Mouse (Mus musculus) layer of hippocampus, postnatal 10 days (tissue): Measurements from ENCODE around the gene Dhrs11. TPM values are rescaled to one million over a fixed set of nuclear protein-coding genes. Genes with fewer than 3 reads are reported as not detected.

Source experiments
- DNase-seq, 2 experiments: peaks; one replicate each; pipeline ENCODE4 v3.0.0; 2021; ENCODE audit warnings: low spot score in 2 of 2
- total RNA-seq, 2 experiments: library from RNA; stranded (reverse); gene quantifications; 2 replicates each; pipeline ENCODE4 v1.2.3; 2021

Gene Dhrs11
- total RNA-seq, 2 experiments from 2014 or later: 4.9 to 6.6 TPM

- DNase-seq: no peak
Observed at GRCm38 (mm10) chr11:84825261-84825807, 3.5 kb downstream of the Dhrs11 start.

- DNase-seq: no peak
Observed at GRCm38 (mm10) chr11:84823484-84823897, 5.3 kb downstream of the Dhrs11 start.

GRCm38 (mm10) chr11:84822487-84822886, 6.3 kb downstream of the Dhrs11 start:
- no peak for DNase-seq

- DNase-seq: no peak
Observed at GRCm38 (mm10) chr11:84821131-84821770, 7.5 kb downstream of the Dhrs11 start.

GRCm38 (mm10) chr11:84818961-84819692, 9.7 kb downstream of the Dhrs11 start, which contains the start of gene Mrm1:
Mrm1 (minus strand) TSS chr11:84819515.
- peak; percentile 93 to 94 for DNase-seq

- peak; percentile 50 to 64 for DNase-seq
Observed at GRCm38 (mm10) chr11:84818085-84818960, 10.5 kb downstream of the Dhrs11 start.

GRCm38 (mm10) chr11:84817362-84817761, 11.4 kb downstream of the Dhrs11 start:
- peak in 1 of 2 experiments; percentile 43 for DNase-seq

- DNase-seq: peak; percentile 85 to 88
Observed at GRCm38 (mm10) chr11:84813724-84814510, 14.9 kb downstream of the Dhrs11 start.

- DNase-seq: no peak
Observed at GRCm38 (mm10) chr11:84804373-84804772, 24.4 kb downstream of the Dhrs11 start.

GRCm38 (mm10) chr11:84797627-84798353, 31.0 kb downstream of the Dhrs11 start:
- peak; percentile 84 to 85 for DNase-seq

- DNase-seq: no peak
Observed at GRCm38 (mm10) chr11:84797026-84797425, 31.8 kb downstream of the Dhrs11 start.

GRCm38 (mm10) chr11:84794496-84795113, 34.2 kb downstream of the Dhrs11 start:
- DNase-seq: peak; percentile 85 to 89

- DNase-seq: no peak
Observed at GRCm38 (mm10) chr11:84793545-84793944, 35.2 kb downstream of the Dhrs11 start.

GRCm38 (mm10) chr11:84790383-84790782, 38.4 kb downstream of the Dhrs11 start:
- no peak for DNase-seq

- DNase-seq: no peak
Observed at GRCm38 (mm10) chr11:84780143-84780870, 48.5 kb downstream of the Dhrs11 start.

- no peak for DNase-seq
Observed at GRCm38 (mm10) chr11:84775560-84775959, 53.2 kb downstream of the Dhrs11 start.

- DNase-seq: no peak
Observed at GRCm38 (mm10) chr11:84774870-84775514, 53.8 kb downstream of the Dhrs11 start.
